Mouse (Mus musculus) gastrocnemius, postnatal 4 days (tissue): ENCODE measurements around the gene 1600014C23Rik. TPM values are rescaled to one million over a fixed set of nuclear protein-coding genes. Genes with fewer than 3 reads are reported as not detected.
A peak's percentile ranks its signal among the peaks of the same experiment; 100 is the strongest.

Experiments
- DNase-seq, 2 experiments: peaks; one replicate each; pipeline ENCODE4 v3.0.0; 2021 to 2022; ENCODE audit warnings: low spot score in 2 of 2, mixed read lengths in 2 of 2
- total RNA-seq, 2 experiments: library from RNA; stranded (reverse); gene quantifications; 2 replicates each; pipeline ENCODE4 v1.2.3; 2021

1600014C23Rik gene
- total RNA-seq, 2 experiments from 2014 or later = not detected

DNA sequence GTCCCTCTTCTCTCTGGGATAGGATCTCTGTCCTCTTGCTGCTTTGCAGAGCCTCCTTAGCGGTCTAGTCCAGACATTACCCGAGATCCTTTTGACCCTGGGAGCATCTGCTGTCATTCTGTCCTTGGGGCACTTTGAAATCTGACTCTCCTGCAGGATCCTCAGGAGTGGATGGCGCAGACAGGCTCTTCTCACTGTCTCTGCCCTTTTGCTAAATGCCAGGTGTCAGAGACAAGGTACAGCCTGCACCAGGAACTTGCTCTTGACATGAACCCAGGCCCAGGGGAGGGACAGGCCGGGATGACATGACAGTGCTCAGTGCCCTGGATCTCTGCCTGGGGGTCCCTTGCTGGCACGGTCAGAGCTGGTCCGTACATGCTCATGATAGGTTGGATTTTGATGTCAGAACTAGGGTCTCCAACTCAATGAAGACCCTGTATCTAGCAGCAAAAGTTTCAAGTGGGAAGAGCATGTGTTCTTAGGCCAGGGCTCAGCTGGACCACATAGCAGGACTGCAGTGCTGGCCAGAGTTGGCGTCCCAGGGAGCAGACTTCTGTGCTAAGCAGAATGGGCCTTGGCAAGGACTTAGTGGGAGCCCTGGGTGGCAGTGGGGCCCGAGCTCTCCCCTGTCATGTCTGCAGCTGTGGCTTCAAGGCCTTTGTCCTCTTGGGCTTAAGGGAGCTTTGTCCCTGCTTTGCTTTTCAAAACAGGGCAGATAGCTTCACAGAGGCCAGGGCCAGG, 5.5 kb downstream of the 1600014C23Rik start:
- DNase-seq = no peak

- DNase-seq = no peak
Observed at GRCm38 (mm10) chr17:45727481-45727880, 6.2 kb downstream of the 1600014C23Rik start.

- DNase-seq = no peak
Observed at GRCm38 (mm10) chr17:45726249-45726648, 7.4 kb downstream of the 1600014C23Rik start.

DNA sequence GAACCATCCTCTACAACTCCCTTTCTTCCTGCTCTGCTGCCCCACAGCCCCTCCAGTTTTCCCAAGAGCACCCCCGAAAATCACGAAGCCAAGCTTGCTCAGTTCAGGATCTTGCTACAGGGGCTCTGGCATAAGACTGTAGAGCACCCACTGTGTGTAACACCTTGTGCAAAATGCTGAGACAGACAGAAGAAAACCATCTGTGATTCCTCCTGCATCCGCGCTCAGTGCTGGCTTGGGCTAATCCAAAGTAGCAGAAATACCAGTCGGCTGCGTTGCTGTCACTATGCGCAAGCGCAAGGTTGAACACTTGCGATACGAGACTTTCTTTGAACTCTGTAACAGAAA, 9.1 kb downstream of the 1600014C23Rik start:
- no peak for DNase-seq

DNA sequence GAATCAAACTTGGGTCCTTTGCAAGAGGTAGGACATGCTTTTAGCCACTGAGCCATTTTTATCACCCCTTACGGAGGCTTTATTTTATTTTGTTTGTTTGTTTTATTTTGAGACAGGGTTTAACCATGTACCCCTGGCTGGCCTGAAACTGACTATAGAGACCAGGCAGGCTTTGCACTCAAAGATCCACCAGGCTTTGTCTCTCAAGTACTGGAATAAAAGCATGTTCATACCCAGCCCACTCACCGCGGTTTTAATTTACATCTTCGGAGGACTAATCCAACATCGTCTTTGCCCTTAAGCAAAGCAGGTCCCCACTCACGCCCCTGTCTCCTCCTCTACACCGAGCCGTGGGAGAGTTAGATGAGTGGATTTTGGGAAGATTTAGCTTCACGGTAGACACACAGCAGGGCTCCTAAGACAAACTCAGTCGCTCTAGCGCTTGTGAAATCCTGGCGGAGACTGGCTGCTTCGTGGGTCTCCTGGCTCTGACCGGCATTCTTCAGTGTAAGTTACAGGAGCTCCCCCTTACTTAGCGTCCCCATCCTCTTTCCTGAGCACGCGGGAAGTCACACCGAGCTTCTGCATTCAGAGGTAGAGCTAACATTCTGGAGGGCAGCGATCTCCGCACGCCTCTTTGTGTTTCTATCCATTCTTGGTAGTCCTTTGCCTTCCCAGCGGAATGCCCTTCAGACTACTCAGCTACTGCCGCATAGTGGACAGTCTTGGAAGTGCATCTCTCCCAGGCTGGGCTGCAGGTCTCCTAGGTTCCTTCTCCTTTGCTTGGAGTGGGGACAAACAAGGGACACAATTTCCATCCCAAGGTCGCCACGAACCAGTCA, 9.7 kb downstream of the 1600014C23Rik start:
- DNase-seq = peak; percentile 65 to 77

GRCm38 (mm10) chr17:45718323-45718722, 15.3 kb downstream of the 1600014C23Rik start:
- peak in 1 of 2 experiments; percentile 73 for DNase-seq

DNA sequence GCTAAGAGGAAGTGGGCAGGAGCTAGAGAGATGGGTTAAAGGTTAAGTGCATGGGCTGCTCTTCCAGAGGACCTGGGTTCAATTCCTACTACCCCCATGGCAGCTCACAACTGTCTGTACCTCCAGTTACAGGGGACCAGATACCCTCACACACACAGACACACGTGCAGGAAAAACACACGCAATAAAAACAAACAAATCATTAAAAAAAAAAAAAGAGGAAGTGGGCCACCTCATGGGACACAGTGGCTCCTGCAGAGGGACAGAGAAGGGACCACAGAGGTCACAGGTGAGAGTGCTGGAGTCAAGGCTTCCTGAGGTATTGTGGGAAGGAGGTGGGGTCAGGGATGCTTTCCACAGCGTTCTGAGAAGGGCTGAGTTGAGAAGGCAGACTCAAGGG, 22.1 kb downstream of the 1600014C23Rik start:
- DNase-seq = no peak

GRCm38 (mm10) chr17:45710407-45710806, 23.2 kb downstream of the 1600014C23Rik start:
- no peak for DNase-seq

GRCm38 (mm10) chr17:45709829-45710228, 23.8 kb downstream of the 1600014C23Rik start:
- DNase-seq = no peak

DNA sequence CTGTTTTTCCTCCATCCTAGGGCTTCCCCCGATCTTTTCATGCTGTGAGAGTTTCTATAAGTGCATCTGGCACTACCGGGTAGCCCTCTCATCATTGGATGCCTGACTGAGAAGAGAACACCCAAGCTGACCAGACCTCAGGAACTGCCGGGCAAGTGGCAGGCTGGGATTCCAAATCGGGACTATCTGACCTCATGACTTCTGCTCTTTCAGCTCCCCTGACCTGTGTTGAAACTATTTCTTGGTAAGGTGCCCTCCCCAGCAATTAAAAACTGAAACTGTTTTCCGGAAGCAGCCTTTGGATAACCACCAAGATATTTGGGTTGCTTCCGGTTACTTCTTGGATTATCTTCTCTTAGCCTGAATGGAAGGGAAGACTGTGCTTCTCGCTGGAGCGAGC, 25.5 kb downstream of the 1600014C23Rik start:
- no peak for DNase-seq

DNA sequence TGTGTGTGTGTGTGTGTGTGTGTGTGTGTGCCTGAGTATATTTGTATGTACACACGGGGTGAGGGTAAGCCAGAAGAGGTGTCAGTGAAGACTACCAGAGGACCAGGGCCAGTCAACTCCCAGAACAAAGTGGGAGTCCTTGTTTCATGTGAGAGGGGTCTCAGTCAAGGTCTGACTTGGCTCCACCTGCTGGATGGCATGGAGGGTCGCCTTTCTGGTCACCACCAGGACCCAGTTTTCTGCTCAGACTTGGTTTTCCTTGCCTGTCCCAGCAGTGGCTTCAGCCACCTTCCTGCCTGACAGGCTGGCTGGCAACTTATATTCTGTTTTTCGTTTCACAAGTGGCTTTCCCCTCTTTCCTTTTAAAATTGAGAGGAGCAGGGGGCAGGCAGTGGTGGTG, 26.3 kb downstream of the 1600014C23Rik start:
- no peak for DNase-seq

DNA sequence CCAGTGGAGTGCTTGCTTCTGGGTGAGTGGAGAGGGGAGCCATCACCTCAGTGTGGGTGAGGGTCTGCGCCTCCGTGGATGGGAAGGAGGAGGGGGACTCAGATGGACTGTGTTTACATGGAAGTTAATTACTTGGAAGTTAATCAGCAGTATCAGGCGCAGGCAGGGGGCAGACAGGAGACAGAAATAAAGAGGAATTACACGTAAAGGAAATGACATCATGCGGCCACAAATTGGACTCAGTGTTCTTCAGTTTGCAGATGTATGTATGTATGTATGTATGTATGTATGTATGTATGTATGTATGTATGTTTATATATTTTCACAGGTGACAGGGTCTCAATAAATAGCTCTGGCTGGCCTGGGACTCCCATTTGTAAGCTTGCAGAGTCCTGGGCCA, 26.8 kb downstream of the 1600014C23Rik start:
- DNase-seq = no peak

DNA sequence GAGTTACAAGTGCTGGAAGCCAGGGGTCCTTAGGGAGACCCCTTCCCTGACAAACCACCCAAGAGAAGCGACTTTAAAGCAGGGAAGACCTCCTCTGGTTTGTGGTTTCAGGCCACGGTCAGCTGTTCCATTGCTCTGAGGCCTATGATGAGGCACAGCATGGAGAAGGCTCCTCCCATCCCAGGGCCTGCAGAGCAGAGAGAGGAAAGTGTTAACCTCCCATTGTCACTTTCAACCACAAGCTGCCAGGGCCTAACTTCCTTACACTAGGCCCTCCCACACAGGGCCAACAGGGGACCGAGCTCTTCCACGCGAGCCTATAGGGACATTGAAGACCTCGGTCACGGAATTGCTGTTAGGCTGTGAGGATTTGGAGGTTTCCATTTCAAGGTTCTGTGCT, 30.5 kb downstream of the 1600014C23Rik start:
- DNase-seq = no peak

DNA sequence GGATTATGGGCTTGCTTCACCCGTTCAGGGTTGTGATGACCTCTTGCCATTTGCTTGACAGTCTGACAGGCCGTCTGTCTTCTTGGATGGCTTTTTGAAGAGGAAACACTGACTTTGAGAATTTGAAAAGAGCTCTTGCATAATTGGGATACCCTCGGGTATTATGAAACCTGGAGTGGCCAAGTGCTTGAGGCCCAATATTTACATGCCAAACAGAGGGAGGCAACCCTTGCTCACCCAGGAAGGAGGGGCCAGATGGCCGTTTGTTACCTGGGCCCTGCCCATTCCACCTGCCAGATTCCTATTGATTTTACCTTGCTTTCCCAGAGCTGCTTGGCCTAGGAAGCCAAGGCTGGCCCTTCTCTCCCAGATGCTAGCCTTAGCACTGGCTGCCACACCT, 31.4 kb downstream of the 1600014C23Rik start:
- DNase-seq = no peak

- DNase-seq = no peak
Observed at GRCm38 (mm10) chr17:45701236-45701591, 32.4 kb downstream of the 1600014C23Rik start.

DNA sequence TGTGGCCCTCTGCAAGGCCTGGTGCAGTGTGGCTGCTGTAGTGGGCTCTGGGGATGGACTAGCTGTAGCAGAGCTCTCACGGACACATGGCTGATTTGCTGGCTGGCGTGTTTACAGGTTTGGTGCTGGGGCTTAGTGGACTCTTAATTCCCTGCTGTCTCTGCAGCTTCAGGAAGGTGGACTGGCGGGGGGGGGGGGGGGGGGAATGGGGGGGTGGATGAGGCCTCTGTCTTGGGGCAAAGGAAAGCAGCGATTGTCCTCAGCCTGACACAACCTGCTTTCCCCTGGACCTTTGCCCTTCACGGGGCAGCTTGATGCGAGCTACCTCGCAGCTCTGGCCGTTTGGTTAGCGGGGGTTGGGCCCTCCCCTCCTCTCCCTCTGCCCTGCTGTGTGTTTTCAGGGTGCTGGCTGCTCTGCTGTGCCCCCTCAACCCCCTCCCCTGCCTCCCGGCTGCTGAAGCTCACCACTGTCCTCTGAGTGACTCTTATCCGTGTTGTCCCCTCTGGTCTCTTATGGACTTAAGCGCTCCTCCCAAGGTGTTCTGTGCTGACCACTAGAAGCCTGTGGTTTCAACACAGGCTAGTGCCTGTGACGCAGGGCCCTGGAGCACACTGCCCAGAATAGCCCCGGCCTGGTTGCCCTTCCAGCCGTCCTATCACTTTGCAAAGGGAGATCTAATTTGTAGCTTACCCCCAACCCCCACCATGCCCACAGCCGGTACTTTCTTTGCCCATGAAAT, 33.0 kb downstream of the 1600014C23Rik start:
- no peak for DNase-seq

DNA sequence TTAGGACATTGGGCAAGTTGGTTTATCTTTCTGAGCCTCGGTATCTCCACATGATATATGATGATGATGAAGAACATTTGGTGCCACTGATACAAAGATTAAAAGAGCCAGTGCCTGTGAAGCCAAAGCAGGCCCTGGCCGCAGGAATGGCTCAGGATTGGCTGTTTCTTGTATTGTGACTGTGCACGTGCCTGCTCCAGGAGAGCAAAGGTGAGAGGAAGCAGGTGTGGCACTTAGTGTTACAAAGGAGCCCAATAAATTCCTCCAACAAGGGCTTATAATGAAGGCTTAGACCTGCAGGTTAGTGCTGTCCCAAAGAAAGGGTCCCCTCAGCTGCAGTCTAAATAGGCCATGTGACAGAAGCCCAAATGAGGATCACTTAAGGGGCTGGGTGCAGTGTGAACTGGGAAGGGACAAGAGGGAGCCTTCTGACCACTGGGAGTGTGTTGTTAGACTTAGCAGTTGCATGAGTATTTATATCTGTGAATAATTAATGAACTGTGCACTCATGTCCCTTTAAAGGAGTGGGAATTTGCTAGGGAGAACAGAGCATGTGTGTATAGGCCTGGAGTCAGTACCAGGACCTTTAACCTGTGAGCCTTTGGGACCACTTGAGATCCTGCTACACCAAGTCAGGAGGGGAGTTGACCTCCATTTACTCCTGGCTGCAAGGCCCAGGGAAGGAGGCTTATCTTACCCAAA, 34.5 kb downstream of the 1600014C23Rik start:
- no peak for DNase-seq

DNA sequence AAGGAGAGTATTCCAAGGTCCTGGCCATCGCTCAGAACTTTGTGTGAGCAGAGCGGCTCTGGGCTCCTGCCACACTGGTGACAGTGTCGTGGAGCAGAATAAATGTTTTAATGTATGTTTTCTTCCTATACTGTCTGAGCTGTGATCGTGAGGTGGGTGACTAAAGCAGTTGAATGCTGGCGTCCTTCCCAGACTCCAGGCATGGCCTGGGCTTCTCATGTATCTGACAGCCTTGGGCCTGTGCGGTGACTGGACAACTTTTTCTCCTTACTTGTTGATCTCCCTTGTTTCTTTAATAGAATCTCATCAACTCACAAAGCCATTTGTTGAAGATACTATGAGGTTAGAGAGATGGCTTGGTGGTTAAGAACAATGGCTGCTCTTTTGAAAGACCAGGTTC, 35.3 kb downstream of the 1600014C23Rik start:
- DNase-seq = no peak

- no peak for DNase-seq
Observed at GRCm38 (mm10) chr17:45696981-45697380, 36.7 kb downstream of the 1600014C23Rik start.

DNA sequence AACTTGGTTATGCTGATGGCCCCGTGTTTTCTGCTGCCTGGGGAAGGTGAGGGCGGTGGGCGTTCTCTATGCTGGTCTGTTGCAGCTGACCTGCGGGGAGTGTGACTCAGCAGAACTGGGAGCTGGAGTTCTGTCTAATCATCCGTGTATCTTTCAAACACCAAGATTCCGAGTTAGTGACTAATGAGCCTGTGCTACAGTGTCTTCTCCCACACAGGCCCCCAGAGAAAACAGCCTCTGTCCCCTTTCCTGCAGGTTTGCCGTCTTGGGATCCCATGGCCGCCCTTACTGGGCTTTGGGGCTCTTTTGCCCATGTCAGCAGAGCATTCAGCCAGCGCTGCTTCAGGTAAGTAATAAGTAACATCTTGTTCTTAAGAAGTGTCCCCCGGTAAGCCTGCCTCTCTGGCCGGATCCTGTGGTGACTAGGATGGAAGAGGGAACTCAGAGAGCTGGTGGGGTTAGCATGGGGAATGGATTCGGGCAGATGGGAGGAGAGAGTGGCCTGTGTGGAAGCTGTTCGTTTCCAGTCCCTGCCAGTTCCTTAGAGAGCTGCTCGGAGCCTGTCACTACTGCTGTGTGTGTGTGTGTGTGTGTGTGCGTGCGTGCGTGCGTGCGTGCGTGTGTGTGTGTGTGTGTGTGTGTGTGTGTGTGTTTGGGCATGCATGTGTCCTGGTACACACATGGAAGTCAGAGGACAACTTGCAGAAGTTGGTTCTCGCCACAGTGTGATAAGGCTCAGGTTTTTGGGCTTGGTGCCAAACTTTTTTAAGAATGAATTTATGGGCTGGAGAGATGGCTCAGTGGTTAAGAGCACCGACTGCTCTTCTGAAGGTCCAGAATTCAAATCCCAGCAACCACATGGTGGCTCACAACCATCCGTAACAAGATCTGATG, 38.2 kb downstream of the 1600014C23Rik start:
- no peak for DNase-seq
